Mouse (Mus musculus) urinary bladder, postnatal 4 days (tissue): ENCODE results near the gene Ctsq.
"Not testable (repeated sequence)": the region's sequence is repeated elsewhere in the genome, so short reads cannot be mapped to it uniquely, and the experiment has no call there.

Experiments used
- DNase-seq, 2 experiments: peaks; one replicate each; pipeline ENCODE4 v3.0.0; 2021 to 2022; ENCODE audit warnings: low spot score in 2 of 2

The Ctsq gene

DNA sequence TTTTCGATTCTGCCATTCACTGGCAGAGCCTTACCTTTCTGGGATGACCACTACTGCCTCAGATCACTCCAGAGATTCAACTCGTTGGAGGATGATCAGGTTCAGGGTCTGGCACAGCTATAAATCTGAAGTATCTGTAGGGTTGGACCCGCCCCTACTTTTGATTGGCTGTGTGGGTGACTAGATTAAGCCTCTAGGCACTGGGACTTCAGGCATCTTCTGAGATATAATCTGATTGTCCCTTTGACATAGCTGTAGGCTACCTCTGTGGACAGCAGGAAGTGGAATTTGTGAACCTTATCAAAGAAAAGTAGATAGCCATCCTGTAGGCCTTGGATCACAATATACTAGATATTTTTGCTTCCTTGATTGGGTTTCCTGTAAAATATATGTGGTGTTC lies at the start of gene Ctsq:
Gene Ctsq, minus strand, starts transcription at position 101 of the 400 bp plus-strand sequence.
- no peak for DNase-seq

GRCm38 (mm10) chr13:61022785-61023184 lies 17.6 kb downstream of the Ctsq start:
- DNase-seq, result no peak

GRCm38 (mm10) chr13:61021844-61022243 lies 18.6 kb downstream of the Ctsq start:
- DNase-seq, result no peak

DNA sequence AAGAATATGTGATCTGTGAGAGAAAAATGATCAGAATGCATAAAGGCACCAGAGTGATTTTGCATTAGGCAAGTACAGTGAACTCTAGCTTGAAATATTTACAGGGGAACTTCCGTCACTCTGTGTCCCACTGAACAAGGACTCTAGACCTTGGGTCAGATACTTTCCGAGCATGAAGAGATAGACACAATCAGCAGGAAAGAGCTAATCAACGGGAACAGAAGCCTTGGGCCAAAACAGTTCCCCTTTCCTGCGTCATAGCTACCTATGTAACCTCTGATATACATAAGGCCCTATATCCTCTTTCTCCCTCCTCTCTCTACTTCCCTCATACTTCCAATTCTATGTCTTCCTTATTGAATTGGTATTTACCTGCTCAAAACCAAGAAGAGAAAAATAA lies 30.3 kb downstream of the Ctsq start:
- no peak for DNase-seq

DNA sequence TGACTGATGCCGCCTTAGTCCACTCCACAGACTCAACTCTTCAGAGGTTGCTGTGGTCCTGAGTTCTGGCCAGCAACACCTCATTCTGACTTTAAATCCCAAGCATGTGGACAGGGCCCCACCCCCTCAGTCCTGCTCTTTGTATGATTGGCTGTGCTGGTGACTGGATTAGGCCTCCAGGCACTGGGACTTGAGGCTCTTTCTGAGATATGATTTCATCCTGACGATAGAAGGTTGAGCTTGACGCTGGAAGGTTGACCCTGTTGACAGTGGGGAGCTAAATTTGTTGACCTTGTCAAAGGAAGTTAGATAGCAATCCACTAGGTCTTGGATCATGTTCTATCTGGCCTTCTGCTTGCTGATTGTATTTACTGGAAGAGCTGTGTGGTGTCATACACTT lies 34.6 kb downstream of the Ctsq start, which contains the start of gene Ctsj:
Gene Ctsj, minus strand, starts transcription at position 101 of the 400 bp plus-strand sequence.
- no peak for DNase-seq

GRCm38 (mm10) chr13:60997600-60997999 lies 42.8 kb downstream of the Ctsq start:
- DNase-seq, result no peak

GRCm38 (mm10) chr13:60986915-60987314 lies 53.5 kb downstream of the Ctsq start:
- DNase-seq, result not testable (repeated sequence)
